Mouse (Mus musculus) cerebellum, postnatal 25 days (tissue): ENCODE measurements around the gene Miox.

Experiments used
- DNase-seq, 2 experiments: peaks; one replicate each; pipeline ENCODE4 v3.0.0; 2021; ENCODE audit warnings: mixed read lengths in 2 of 2

Miox gene

GRCm38 (mm10) chr15:89334271-89334670 lies at the start of gene Miox:
TSS of gene Miox (plus strand) at chr15:89334398.
- no peak for DNase-seq

- peak in 1 of 2 experiments; percentile 49 for DNase-seq
Measured at GRCm38 (mm10) chr15:89285004-89285403, 49.2 kb upstream of the Miox start.

GRCm38 (mm10) chr15:89285478-89285877 lies 48.7 kb upstream of the Miox start:
- DNase-seq: no peak

- DNase-seq: peak; percentile 60 to 69
Measured at GRCm38 (mm10) chr15:89286114-89286513, 48.1 kb upstream of the Miox start.

- peak in 1 of 2 experiments; percentile 46 for DNase-seq
Measured at GRCm38 (mm10) chr15:89286582-89286981, 47.6 kb upstream of the Miox start.

GRCm38 (mm10) chr15:89288227-89288767 lies 45.9 kb upstream of the Miox start:
- DNase-seq: peak; percentile 47 to 61

- DNase-seq: peak in 1 of 2 experiments; percentile 37
Measured at GRCm38 (mm10) chr15:89289455-89289854, 44.7 kb upstream of the Miox start.

GRCm38 (mm10) chr15:89291521-89291920 lies 42.7 kb upstream of the Miox start:
- DNase-seq: no peak

GRCm38 (mm10) chr15:89292795-89293194 lies 41.4 kb upstream of the Miox start:
- no peak for DNase-seq

- DNase-seq: no peak
Measured at GRCm38 (mm10) chr15:89293778-89294177, 40.4 kb upstream of the Miox start.

- DNase-seq: peak in 1 of 2 experiments; percentile 23
Measured at GRCm38 (mm10) chr15:89295580-89296165, 38.5 kb upstream of the Miox start.

GRCm38 (mm10) chr15:89296465-89296864 lies 37.7 kb upstream of the Miox start:
- DNase-seq: peak in 1 of 2 experiments; percentile 18

- DNase-seq: peak in 1 of 2 experiments; percentile 23
Measured at GRCm38 (mm10) chr15:89297695-89298094, 36.5 kb upstream of the Miox start.

GRCm38 (mm10) chr15:89300180-89300579 lies 34.0 kb upstream of the Miox start:
- DNase-seq: peak in 1 of 2 experiments; percentile 12

GRCm38 (mm10) chr15:89300600-89300999 lies 33.6 kb upstream of the Miox start:
- DNase-seq: peak in 1 of 2 experiments; percentile 39

GRCm38 (mm10) chr15:89305966-89306365 lies 28.2 kb upstream of the Miox start:
- peak in 1 of 2 experiments; percentile 8 for DNase-seq

- DNase-seq: peak in 1 of 2 experiments; percentile 52
Measured at GRCm38 (mm10) chr15:89307461-89307860, 26.7 kb upstream of the Miox start.

- DNase-seq: peak; percentile 58 to 62
Measured at GRCm38 (mm10) chr15:89308406-89309139, 25.6 kb upstream of the Miox start.

GRCm38 (mm10) chr15:89309962-89310498 lies 24.2 kb upstream of the Miox start:
- DNase-seq: peak; percentile 77 to 82

GRCm38 (mm10) chr15:89313359-89313758 lies 20.8 kb upstream of the Miox start:
- DNase-seq: no peak

GRCm38 (mm10) chr15:89314107-89314506 lies 20.1 kb upstream of the Miox start:
- DNase-seq: peak; percentile 24 to 48

- DNase-seq: peak; percentile 42 to 63
Measured at GRCm38 (mm10) chr15:89314511-89315189, 19.5 kb upstream of the Miox start.

- peak; percentile 98 to 99 for DNase-seq
Measured at GRCm38 (mm10) chr15:89315190-89315731, 18.9 kb upstream of the Miox start, which contains the start of gene Sbf1. TSS of gene Sbf1 (minus strand) at chr15:89315311.
